Mouse (Mus musculus) forebrain, embryonic 11.5 days (tissue): ENCODE data around the gene Fry. TPM values are rescaled to one million over a fixed set of nuclear protein-coding genes. Genes with fewer than 3 reads are reported as not detected.

Source experiments
- ATAC-seq: fragments of 200-750 bp; cut with Nextera tagmentation; replicated peaks from 2 replicates; pipeline ENCODE4 v1.8.0; 2017; ENCODE audit warnings: moderate TSS enrichment; ENCODE audit not compliant: low FRiP score
- DNase-seq: peaks from one replicate; pipeline ENCODE4 v3.0.0-alpha.2; 2017; ENCODE audit warnings: low spot score
- H3K27ac ChIP-seq: fragments of 300-500 bp; sonication (generic); 2 replicates; pipeline ENCODE4 v1.5.1; 2014; ENCODE audit warnings: low read depth, low read length
- H3K27me3 ChIP-seq: fragments of 300-500 bp; sonication (generic); 2 replicates; pipeline ENCODE4 v1.6.1; 2014; ENCODE audit warnings: mild to moderate bottlenecking, low read length, mixed read lengths; ENCODE audit not compliant: control insufficient read depth, insufficient read depth
- H3K36me3 ChIP-seq: fragments of 300-500 bp; sonication (generic); 2 replicates; pipeline ENCODE4 v1.6.1; 2014; ENCODE audit warnings: mild to moderate bottlenecking, low read length, moderate library complexity, mixed read lengths; ENCODE audit not compliant: control insufficient read depth, insufficient read depth
- H3K4me1 ChIP-seq: fragments of 300-500 bp; sonication (generic); replicated peaks from 2 replicates; pipeline ENCODE4 v1.6.1; 2014; ENCODE audit warnings: low read length, mixed read lengths; ENCODE audit not compliant: control insufficient read depth, insufficient read depth
- H3K4me2 ChIP-seq: fragments of 300-500 bp; sonication (generic); 2 replicates; pipeline ENCODE4 v1.6.1; 2014; ENCODE audit warnings: low read depth, mild to moderate bottlenecking, low read length, moderate library complexity, mixed read lengths; ENCODE audit not compliant: severe bottlenecking
- H3K4me3 ChIP-seq: fragments of 300-500 bp; sonication (generic); 2 replicates; pipeline ENCODE4 v1.5.1; 2014; ENCODE audit warnings: low read depth, low read length
- H3K9ac ChIP-seq: fragments of 300-500 bp; sonication (generic); 2 replicates; pipeline ENCODE4 v1.6.1; 2014; ENCODE audit warnings: low read length
- H3K9me3 ChIP-seq: fragments of 300-500 bp; sonication (generic); 2 replicates; pipeline ENCODE4 v1.6.1; 2016; ENCODE audit warnings: low read length, mixed read lengths; ENCODE audit not compliant: control insufficient read depth
- WGBS: fragments of 180-500 bp; shearing (Covaris S2); extraction: QIAGEN DNeasy Blood & Tissue Kit; methylation state at CpG from one replicate; pipeline ENCODE4 v1.1.7; 2014; 5-methylcytosine and 5-hydroxymethylcytosine counted together
- polyA plus RNA-seq: library from polyadenylated mRNA; unstranded; fragments of >200 nt; fragmentation: Nextera tagmentation; extraction: Ambion mirVana; gene quantifications from 2 replicates; pipeline ENCODE4 v1.2.1, GENCODE M21; 2014

The Fry gene
- polyA plus RNA-seq, 1 experiment from 2014 or later, result 8.4 TPM

DNA sequence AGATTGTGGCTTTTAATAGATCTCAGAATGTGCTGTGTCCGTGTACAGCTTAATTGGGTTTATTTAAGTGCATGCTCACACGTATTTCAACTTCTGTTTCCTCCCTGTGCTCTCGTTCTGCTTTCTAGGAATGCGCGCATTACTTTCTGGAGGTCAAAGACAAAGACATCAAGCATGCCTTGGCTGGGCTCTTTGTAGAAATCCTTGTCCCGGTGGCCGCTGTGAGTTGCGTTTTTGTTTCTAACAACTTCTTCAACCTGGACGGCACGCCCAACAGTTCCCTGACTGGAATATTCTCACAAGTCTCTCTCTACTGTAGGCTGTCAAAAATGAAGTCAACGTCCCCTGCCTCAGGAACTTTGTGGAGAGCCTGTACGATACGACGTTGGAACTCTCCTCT, 240.2 kb downstream of the Fry start:
- Histone ChIP-seq H3K4me3 (no peak overlapping the region), H3K36me3 (no peaks in the 10 kb centered on the region), H3K4me2 (no peak overlapping the region), H3K27me3 (no peaks in the 10 kb centered on the region), H3K4me1 (no peaks in the 10 kb centered on the region), H3K9me3 (no peaks in the 10 kb centered on the region), H3K9ac (no peak overlapping the region), H3K27ac (no peak overlapping the region)
- WGBS, result 91% methylated on average over 14 of the region's 14 CpGs
- no peak for DNase-seq
- no peak for ATAC-seq

DNA sequence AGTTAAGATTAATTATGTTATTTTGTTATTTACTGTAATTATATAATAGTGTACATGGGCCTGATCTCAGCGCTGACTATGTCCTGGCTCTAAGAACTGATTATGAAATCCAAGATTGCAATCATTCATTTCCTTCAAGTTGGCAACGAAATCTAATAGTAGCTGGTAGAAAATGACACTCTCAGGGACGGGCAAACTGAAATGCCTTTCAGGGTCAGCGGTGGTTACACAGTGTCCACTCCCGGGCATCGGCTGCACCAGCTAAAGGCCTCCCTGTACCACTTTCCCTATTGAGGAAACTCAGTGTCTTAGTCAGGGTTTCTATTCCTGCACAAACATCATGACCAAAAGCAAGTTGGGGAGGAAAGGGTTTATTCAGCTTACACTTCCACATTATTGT, 243.8 kb downstream of the Fry start:
- no peak for ATAC-seq
- Histone ChIP-seq H3K4me3 (no peak overlapping the region), H3K36me3 (no peaks in the 10 kb centered on the region), H3K27me3 (no peaks in the 10 kb centered on the region), H3K27ac (no peak overlapping the region), H3K9me3 (no peaks in the 10 kb centered on the region; the same call in 1 of the 2 replicates), H3K4me2 (no peak overlapping the region), H3K9ac (no peak overlapping the region), H3K4me1 (no peaks in the 10 kb centered on the region)
- DNase-seq, result no peak
- 89% methylated on average over 6 of the region's 6 CpGs for WGBS

DNA sequence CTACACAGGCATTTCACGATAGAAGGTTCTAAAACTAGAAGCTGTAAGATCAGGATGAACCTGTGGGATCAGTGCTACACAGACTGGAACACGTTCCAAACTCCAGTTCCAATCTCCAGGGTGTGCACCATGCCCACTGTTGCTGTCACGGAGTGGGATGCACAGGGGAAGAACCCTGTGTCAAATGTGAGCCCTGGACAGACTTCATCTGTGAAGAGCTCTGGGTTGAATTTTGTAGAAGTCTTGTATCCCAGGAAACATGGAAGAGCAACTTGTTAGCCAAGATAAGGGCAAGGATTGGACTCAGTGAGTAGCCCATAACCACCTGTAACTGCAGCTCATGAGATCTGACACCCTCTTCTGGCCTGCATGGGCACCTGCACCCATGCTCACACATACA, 246.2 kb downstream of the Fry start:
- WGBS, result 82% methylated on average over 3 of the region's 3 CpGs
- Histone ChIP-seq H3K4me2 (no peak overlapping the region), H3K4me1 (no peaks in the 10 kb centered on the region), H3K9ac (no peak overlapping the region), H3K9me3 (no peaks in the 10 kb centered on the region; the same call in 1 of the 2 replicates), H3K27me3 (no peaks in the 10 kb centered on the region), H3K27ac (no peak overlapping the region), H3K4me3 (no peak overlapping the region), H3K36me3 (no peaks in the 10 kb centered on the region)
- no peak for DNase-seq
- no peak for ATAC-seq

DNA sequence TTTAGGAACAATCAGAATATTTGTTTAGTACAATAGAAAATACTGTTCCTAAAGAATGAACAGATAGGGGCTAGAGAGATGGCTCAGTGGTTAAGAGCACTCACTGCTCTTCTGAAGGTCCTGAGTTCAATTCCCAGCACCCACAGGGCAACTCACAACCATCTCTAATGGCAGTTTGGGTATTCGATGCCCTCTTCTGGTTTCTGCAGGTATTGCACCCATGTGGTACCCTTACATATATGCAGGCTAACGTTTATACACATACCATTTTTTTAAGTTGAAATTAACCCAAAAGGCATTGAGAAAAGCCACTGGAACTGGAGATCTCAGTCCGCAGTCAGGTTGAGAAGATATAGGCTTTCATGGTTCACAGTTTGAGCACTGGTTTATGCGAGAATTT, 248.6 kb downstream of the Fry start:
- H3K9me3 ChIP-seq, result no peaks in the 10 kb centered on the region; the same call in 1 of the 2 replicates
- 85% methylated on average over 4 of the region's 4 CpGs for WGBS
- no peak overlapping the region for H3K4me2 ChIP-seq
- no peak overlapping the region for H3K27ac ChIP-seq
- no peak for DNase-seq
- H3K36me3 ChIP-seq, result no peaks in the 10 kb centered on the region
- ATAC-seq, result no peak
- H3K27me3 ChIP-seq, result no peaks in the 10 kb centered on the region
- H3K4me1 ChIP-seq, result no peaks in the 10 kb centered on the region
- H3K4me3 ChIP-seq, result no peak overlapping the region
- no peak overlapping the region for H3K9ac ChIP-seq

DNA sequence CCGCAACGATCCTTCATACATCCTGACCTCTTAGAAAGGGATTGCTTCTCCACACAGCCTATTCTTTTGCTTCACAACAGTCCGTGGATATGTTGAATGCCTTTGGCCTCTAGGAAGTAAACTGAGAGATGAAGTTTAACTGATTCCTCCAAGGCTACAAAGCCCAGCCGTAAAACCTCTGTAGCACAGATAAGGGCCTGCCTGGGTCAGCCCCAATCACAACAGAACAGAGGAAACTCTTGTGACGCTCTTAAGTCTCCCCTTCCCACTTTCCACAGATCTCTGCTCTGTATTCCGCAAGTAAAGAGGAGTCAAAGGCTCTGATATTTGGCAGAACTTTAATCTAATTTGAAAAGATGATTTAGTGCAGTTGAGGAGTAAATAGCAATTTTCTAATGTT, 251.8 kb downstream of the Fry start:
- Histone ChIP-seq H3K9me3 (no peaks in the 10 kb centered on the region; the same call in 1 of the 2 replicates), H3K27me3 (no peaks in the 10 kb centered on the region), H3K9ac (no peak overlapping the region), H3K27ac (no peak overlapping the region), H3K4me2 (no peak overlapping the region), H3K4me3 (no peak overlapping the region), H3K4me1 (no peaks in the 10 kb centered on the region), H3K36me3 (no peaks in the 10 kb centered on the region)
- 61% methylated on average over 6 of the region's 6 CpGs for WGBS
- ATAC-seq (no peak), DNase-seq (no peak)

DNA sequence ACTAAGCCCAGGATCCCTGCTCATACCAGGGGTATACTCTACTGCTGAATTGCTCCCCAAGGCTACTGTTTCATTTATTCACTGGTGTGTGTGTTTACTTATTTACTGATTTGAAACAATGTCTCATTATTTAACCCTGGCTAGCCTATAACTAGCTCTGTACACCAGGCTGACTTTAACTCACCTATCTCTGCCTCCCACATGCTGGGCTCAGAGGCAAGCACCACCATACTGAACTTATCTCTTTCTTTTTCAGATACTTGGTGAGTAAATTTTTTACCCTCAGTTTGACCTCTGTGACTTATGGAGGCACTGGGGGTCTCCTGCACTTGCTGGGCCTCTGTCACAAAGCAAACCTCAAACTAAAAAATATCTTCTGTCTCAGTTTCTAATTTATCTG, 252.4 kb downstream of the Fry start:
- no peaks in the 10 kb centered on the region for H3K36me3 ChIP-seq
- no peak for ATAC-seq

DNA sequence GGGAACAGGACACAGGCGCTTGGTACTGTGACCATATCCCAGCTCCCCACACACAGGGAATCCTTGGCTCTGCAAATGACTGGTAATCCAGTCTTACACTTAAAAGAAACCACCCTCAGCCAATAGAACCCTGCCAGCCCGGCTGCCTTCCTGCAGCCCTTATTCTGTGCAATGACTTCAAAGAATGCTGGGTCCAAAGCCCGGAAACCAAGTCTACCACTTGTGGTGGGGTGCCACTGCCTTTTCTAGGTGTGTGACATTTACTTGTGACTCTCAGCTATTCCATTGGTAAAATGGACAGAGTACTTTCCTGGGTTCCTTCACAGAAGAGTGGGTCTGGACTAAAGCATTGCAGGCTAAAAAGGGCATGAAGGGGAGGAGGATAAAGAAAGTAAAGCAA, 254.5 kb downstream of the Fry start:
- Histone ChIP-seq H3K36me3 (no peaks in the 10 kb centered on the region), H3K4me3 (no peak overlapping the region), H3K27me3 (no peaks in the 10 kb centered on the region), H3K27ac (no peak overlapping the region), H3K9ac (no peak overlapping the region), H3K4me1 (no peaks in the 10 kb centered on the region), H3K9me3 (no peaks in the 10 kb centered on the region), H3K4me2 (no peak overlapping the region)
- WGBS, result 55% methylated on average over 3 of the region's 3 CpGs
- DNase-seq (no peak), ATAC-seq (no peak)

More for the DNA sequence above, 252.4 kb downstream of the Fry start:
- Histone ChIP-seq H3K4me1 (no peaks in the 10 kb centered on the region), H3K27ac (no peak overlapping the region), H3K4me2 (no peak overlapping the region), H3K9me3 (no peaks in the 10 kb centered on the region; the same call in 1 of the 2 replicates), H3K9ac (no peak overlapping the region), H3K27me3 (no peaks in the 10 kb centered on the region), H3K4me3 (no peak overlapping the region)
- no peak for DNase-seq

DNA sequence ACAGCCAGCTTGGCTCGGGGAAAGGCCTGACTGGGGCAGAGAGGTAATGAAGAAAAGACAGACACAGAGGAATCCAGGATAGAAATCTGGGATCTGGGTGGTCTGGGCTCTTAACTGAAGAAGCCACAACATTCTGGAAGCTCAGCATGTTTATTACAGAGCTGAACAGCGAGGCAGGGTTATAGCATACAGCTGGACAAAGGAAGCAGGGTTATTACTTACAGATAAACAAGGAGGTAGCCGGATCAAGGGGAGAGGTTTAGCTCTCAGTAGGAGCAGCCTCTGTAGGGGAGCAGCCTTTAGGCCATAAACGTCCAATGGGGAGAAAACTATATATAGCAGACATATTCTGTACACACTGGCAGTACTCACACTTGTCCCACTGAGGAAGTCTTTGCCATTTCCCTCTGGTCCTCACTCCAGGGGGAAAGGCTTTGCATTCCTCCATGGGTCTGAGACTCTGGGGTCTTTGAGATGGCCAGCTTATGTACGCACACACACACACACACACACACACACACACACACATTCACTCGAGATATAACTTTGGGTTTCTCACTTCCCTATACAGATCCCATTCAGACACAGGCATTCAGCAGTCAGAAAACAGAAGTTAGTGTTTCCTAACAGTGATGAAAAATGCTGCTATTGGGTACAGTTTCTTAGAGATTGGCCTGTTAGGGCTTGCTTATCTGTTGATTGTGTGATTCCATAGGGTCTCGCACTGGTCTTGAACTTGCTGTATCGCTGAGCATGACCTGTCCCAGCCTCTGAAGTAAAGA, 256.5 kb downstream of the Fry start:
- WGBS, result 81% methylated on average over 8 of the region's 8 CpGs
- H3K27me3 ChIP-seq, result no peaks in the 10 kb centered on the region
- DNase-seq, result no peak

DNA sequence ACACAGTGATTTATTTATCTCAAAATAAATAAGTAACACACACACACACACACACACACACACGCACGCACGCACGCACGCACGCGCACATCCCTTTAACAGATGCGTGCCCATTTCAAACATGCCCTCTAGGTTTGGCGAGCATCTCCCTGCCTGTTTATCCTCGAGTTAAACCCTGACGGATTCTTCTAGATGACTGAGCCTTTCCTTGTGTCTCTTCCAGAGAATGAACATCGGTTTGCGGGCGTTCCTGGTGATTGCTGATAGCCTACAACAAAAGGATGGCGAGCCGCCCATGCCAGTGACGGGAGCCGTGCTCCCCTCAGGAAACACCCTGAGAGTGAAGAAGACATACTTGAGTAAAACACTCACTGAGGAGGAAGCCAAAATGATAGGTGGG, 260.1 kb downstream of the Fry start:
- no peak for ATAC-seq

More for the DNA sequence above, 256.5 kb downstream of the Fry start:
- Histone ChIP-seq H3K27ac (no peak overlapping the region), H3K4me3 (no peak overlapping the region), H3K9me3 (no peaks in the 10 kb centered on the region), H3K4me2 (no peak overlapping the region), H3K36me3 (no peaks in the 10 kb centered on the region), H3K4me1 (no peaks in the 10 kb centered on the region), H3K9ac (no peak overlapping the region)
- ATAC-seq, result no peak

More for the DNA sequence above, 260.1 kb downstream of the Fry start:
- Histone ChIP-seq H3K4me1 (no peaks in the 10 kb centered on the region), H3K27me3 (no peaks in the 10 kb centered on the region), H3K9ac (no peak overlapping the region), H3K4me2 (no peak overlapping the region), H3K27ac (no peak overlapping the region), H3K36me3 (no peaks in the 10 kb centered on the region), H3K9me3 (no peaks in the 10 kb centered on the region), H3K4me3 (no peak overlapping the region)
- 86% methylated on average over 18 of the region's 18 CpGs for WGBS
- no peak for DNase-seq
